Mouse (Mus musculus): ENCODE results near the gene A2ml1. TPM values are rescaled to one million over a fixed set of nuclear protein-coding genes. Genes with fewer than 3 reads are reported as not detected.
"Not testable (repeated sequence)": the region's sequence is repeated elsewhere in the genome, so short reads cannot be mapped to it uniquely, and the experiment has no call there.

A2ml1 gene
- 10 to 100 TPM in 1 of 2 experiments, 1 to 10 TPM in 1; 6.1 to 10.0 TPM for total RNA-seq (2021)
- long read RNA-seq, experiment 1, partial matches to known transcripts = 0 of 3 reads
- long read RNA-seq, experiment 1, other reads (novel, unspliced or antisense) = 0 of 3 reads
- long read RNA-seq, experiment 2, partial matches to known transcripts = 0 of 6 reads
- long read RNA-seq, experiment 2, other reads (novel, unspliced or antisense) = 2 of 6 reads

DNA sequence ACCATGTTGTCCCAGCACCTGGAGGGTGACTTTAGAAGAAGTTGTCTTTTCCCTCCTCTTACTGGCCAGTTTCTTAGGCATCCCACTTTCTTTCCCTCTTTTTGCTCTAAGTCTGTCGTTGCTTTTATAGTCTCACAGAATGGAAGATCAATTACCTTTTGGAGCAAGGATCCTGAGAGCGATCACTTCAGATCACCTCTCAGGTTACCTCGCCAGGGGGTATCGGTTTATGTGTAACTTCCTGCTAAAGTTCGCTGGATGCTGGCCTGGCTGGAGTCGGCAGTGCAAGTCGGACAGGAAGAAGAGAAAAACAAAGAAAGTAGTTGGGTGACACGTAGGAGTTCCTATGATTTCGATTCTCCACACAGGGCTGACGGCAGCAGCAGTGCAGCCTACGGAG lies at the start of gene A2ml1:
TSS of gene A2ml1 (minus strand) at position 101 of the 400 bp plus-strand sequence.
- DNase-seq (ENCODE audit: low spot score in 2 of 2) = no peak

DNA sequence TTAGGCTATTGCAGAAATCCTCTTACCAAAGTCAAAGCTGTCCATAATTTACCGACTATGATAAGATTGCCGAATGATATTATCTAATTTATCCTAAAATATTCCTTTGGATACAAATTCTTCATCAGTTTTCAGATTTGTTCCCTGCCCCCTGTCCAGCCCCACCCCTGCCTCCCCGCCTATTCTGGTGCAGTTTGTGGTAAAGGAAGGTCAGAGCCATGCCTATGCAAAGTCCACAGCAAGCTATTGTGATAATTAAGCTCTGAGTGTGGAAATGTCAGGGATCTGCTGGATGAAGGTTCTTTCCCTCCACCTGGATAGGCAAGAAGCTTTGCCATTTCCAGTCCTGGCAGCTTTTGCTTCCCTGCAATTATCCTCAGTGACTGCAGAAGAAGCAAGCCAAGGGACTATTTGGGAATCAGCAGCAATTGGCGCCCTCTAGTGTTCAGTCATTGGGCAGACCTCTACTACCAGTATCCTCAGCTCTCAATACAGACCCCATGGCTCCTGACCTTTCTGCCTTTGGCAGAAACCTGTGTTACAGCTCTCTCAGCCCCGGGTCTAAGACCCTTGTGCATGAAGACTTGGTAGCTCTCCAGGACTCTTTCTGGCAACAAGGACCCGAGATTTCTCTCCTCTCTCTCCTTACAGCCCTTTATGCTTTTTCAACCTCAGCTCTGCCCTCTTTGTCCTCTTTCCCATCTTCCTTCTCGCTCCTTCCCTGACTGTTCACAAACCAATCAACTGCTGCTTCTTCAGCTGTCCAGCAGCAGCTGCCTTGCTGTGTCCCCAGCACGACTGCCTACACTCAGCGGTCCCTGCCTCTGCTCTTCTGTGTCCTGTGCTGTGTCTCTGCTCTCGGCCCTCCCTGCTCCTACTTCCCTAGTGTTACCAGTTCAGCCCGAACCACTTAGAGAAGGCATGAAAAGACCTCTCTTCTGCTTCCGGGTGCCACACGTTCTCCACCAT lies 48.6 kb upstream of the A2ml1 start:
- DNase-seq (ENCODE audit: low spot score in 2 of 2) = peak; percentile 63 to 68

DNA sequence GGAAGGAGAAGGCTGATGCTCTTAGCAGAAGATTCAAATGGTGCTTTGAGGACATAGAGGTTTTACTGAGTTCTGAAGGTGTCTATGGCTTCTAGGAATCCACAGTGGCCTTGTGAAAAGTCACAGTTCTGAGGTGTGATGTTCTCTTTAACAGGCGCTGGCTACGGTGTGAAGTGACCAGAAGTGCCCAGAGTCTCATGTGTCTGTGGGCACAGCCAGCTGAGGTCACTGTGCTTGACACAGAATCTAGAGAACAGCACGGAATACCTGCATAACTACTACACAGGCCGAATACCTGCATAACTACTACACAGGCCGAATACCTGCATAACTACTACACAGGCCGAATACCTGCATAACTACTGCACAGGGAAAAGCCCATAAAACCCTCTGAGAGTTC lies 43.8 kb upstream of the A2ml1 start:
- DNase-seq (ENCODE audit: low spot score in 2 of 2) = not testable (repeated sequence)

DNA sequence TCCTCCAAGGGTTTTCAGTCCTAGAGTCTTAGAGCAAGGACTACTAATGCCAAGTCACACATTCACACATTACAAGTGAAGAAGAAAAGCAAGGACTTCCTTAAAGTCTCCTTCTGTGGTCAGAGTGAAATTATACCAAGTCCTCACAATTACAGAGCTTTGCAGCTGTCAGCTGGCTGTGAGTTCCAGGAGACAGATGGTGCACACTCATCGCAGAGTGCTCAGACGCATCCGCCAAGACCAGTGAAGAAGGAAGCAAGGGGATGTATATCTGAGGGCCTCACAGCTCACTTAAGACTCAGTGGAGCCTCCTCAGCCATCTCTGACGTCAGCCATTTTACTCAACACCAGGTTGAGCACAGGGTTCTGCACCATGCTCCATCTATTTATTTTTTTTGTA lies 43.0 kb upstream of the A2ml1 start:
- no peak for DNase-seq (ENCODE audit: low spot score in 2 of 2)

DNA sequence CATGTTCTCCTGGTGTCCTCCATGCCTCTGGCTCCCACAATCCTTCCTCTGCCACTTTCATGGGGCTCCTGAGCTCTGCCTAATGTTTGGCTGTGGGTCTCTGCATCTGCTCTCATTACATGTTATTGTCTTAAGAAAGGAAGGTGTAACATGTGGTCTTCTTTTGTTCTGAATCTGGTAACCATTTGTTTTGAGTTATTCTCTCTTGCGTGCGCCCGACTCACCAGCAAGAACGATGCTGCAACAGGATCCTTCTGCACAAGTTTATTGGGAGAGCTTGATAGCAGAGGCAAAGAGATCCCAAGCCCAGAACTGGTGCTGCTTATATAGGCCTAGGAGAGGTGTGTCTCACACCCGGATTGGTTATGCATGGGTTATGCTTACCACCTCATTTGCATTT lies 42.0 kb upstream of the A2ml1 start, which contains the start of gene Klrb1a:
TSS of gene Klrb1a (minus strand) at position 101 of the 400 bp plus-strand sequence.
- not testable (repeated sequence) for DNase-seq (ENCODE audit: low spot score in 2 of 2)

DNA sequence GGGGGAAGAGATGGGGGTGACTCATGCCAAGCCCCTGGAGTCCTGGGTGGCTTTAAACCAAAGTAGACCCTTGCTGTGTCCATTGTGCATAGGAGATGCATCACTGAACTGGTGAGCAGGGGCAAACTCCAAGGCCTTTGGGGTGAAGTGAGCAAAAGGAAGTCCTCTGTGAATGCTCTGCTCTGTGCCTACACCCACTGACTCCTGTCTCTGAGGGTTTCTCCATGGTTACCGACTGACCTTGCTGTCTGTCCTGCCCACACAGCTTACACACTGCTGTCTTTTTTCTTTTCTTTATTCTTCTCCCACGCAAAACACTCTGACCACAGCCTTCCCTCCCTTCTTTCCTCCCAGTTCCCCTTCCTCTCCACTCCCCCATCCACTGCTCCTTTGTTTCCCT lies 41.3 kb upstream of the A2ml1 start:
- DNase-seq (ENCODE audit: low spot score in 2 of 2) = no peak

DNA sequence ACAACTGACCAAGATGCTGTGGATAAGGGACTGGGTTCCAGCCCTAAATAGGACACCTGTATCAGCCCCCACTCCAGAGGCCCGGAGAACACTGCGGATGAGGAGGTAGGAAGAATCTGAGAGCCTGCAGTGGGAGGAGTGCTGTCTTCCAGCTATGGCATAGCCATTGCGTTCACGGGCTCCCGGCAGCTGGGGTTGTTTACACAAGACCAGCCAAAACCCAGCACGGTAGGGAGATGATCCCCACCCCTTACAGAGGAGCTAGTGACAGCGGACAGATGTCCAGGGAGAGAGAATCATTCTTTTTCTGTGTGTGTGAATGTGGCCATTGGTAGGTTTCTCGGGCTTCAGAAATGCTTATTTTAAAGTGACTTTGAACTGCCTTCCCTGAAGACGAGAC lies 24.9 kb upstream of the A2ml1 start:
- DNase-seq (ENCODE audit: low spot score in 2 of 2) = no peak

DNA sequence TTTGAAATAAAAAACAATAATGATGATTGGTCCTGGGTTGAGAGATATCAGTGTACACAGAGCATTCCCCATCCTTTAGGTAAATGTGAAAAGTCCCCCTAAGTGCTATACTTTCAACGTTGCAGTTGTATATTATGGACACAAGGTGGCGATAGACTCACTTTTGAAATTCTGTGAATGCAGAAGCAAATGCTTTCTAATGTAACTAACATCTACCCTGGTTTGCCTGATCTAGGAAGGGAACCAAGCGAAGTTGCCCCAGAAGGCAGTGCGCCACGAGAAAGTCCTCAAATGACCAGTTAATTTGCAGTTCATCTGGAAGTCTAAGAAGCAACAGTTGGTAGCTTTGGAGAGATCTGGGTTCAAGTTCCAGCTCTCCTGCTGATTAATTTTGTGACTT lies 23.1 kb upstream of the A2ml1 start:
- DNase-seq (ENCODE audit: low spot score in 2 of 2) = peak in 1 of 2 experiments; percentile 54

DNA sequence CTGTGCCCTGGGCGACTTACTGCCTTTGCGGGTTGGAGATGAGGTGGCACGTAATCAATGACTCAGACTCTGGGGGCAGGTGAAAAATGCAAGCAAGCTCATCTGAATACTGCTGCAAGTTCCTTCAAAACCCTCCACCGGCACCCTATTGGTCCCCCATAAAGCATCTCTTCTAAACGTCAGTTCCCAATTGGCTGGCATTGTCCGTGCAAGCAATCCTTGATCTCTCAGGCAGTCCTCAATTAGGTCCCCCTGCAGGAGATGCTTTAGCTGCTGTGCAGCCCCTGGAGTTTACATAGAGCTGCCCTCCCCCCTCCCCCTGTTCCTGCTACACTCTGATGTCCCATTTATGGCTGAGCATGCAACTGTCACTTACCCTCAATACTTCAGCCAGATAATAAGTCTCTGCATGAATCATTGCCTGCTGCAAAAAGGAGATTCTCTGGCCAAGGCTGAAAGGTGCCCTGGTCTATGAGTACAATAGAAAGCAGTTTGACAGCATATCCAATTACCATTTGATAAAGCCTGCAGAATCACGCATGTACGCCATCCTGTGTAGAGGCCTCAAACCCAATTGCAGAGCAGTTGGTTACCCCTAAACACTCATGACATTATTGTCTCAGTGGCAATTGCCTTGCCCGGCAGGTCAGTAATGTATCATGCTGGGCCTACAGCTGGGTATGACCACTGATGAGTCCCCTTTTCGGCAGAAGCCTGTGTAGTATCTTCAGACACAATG lies 21.2 kb upstream of the A2ml1 start:
- DNase-seq (ENCODE audit: low spot score in 2 of 2) = no peak

DNA sequence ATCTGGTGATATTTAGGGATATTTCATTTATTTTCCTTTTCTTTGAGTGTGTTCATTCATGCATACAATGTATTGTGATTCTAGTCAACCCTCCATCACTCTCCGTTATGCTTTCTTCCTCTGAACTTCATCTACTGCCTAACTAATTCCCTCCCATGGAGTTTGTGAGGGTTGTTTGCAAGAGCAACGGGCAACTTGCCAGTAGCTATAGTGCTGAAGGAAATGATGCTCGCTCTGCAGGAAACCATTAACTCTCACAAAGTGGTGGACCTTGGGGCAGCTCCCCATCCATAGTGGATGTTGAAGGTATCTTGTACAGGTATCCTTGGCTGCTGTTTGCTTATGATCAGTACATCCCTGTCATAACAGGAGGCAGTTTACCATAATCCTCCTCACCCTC lies 20.6 kb upstream of the A2ml1 start:
- no peak for DNase-seq (ENCODE audit: low spot score in 2 of 2)

DNA sequence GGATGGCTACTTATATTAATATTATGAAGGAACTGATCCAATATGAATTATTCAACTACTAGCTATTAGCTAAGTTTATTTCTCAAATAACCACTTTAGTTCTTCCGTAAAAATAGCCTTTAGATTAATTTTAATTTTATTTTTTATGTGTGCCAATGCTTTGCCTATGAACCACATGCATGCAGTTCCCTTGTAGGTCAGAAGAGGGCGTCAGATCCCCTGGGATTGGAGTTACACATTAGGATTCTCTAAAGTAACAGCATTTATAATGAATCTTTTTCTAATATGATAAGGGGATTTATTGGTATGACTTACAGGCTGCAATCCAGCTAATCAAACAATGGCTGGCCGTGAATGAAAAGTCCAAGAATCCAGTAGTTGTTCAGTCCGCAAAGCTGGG lies 18.1 kb upstream of the A2ml1 start:
- no peak for DNase-seq (ENCODE audit: low spot score in 2 of 2)

DNA sequence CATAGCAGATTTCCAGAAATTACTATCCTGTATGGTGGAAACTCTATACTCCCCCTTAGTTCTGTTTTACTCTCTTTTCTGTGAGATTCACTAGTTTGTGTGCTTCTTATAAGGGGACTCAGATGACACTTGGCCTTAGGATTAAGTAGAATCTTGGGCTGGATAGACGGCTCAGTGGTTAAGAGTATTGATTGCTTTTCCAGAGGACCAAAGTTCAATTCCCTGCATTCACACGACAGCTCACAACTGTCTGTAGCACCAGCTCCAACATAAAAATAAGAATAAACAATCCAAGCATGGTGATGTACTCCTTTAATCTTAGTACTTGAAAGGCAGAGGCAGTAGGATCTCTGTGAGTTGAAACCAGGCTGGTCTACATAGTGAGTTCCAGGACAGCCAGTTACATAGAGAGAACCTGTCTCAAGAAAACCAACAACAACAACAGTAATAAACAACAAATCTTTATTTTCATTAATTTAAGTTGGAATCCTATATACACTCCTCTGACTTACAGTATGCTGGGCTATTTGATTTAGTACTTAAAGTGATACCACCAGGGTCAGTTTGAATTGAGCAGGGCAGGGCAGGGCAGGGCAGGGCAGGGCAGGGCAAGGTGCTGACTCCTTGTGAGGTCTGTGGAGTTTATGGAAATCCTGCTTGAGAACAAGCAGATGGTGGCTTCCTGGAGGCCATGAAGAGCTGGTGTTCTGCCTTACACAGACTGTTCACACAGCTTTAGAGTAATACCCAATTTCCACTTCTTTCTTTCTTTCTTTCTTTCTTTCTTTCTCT lies 17.0 kb upstream of the A2ml1 start:
- DNase-seq (ENCODE audit: low spot score in 2 of 2) = no peak

DNA sequence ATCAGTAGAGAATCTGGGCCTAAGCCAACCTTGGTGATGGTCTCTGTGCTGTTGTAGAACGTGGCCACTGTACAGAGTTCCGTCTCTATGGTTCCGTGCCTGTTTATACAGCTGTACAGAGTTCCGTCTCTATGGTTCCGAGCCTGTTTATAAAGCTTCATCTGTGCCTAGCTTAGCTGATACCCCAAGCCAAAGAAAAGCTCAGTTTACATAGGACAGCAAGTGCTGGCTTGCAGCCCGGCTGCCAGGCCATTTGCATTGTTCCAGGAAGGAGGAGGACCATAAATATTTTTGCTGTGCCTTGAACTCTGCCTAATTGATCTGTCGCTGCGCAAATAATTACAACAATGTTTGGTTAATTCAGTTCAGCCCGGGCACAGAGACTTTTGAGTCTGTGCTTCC lies 15.7 kb upstream of the A2ml1 start:
- DNase-seq (ENCODE audit: low spot score in 2 of 2) = peak; percentile 61 to 69

DNA sequence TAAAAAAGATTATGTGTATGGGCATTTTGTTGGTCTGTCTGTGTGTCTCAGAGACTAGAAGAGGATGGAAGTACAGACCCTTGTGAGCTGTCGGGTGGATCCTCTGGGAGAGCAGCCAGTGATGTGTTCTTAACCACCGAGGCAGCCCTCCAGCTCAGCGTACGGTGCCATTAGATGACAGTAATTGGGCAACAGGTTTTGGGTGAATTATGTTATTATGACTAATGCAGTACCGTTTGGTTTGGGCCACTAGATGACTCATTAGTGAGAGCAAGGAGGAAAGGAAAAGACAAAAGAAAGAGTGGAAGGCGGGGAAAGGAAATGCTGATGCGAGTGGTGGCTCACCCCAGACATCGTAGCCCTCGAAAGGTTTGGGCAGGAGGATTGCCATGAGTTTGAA lies 13.2 kb upstream of the A2ml1 start:
- no peak for DNase-seq (ENCODE audit: low spot score in 2 of 2)

DNA sequence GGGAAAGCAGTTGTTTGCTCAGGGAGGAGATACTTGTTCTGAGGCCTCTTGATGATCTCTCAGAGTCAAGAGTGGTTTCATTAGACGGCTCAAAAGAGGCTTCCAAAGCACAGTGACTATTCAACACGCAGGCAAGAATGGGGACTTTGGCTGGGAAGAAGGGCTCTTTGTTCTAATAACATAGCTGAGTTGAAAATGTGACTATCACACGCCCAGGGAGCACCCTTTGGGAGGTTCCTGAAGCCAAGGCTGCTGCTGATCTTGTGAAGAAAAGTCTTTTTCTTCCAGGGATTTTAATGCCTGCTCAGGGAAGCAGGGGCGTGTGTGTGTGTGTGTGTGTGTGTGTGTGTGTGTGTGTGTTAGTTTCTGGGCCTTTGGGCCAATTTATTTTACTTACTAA lies 8.0 kb upstream of the A2ml1 start:
- DNase-seq (ENCODE audit: low spot score in 2 of 2) = no peak

DNA sequence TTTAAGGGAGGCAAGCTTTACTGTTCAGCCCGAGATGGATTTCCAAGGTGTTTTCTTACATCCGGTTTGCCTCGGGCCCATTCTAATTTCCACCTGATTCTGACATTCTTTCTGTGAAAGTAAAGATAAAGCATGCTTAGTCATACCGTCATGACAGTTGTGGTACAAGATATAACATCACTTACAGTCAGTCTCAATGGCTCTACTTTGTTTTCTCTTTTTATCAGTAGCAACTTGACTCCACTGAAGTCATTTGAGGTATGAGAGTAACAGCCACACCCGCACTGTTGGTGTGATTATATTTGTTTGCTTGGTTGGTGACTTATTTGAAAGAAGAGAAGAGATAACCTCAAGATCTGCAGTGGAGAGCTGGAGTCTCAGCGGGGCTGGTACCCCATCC lies 6.2 kb upstream of the A2ml1 start:
- no peak for DNase-seq (ENCODE audit: low spot score in 2 of 2)

DNA sequence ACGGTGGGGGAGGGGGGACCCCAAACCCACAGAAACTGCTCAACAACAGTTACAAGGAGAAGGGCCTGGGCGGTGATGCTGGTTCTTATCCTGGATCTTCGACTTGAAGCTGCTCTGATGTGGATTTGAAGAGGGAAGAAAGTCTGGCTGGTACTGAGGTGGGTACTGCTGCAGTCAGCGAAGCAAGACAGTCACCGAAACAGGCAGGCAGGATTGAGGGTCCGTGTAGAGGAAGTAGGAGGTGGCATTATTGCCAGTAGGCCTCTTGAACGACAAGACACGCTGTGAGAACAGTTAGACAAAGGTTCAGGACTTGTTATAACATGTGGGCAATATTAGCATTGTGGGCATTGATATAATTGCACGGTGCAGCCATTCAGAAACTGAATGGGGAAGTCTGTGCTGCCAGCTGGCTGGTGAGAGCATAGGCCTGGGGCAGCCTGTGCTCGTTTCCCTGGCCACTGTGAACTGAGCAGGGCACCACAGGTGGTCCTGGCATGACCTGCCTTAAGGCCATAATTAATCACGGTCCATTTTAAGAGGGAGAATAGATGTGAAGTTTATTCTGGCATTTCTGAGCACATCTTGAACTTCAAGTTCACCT lies 4.3 kb upstream of the A2ml1 start:
- no peak for DNase-seq (ENCODE audit: low spot score in 2 of 2)

DNA sequence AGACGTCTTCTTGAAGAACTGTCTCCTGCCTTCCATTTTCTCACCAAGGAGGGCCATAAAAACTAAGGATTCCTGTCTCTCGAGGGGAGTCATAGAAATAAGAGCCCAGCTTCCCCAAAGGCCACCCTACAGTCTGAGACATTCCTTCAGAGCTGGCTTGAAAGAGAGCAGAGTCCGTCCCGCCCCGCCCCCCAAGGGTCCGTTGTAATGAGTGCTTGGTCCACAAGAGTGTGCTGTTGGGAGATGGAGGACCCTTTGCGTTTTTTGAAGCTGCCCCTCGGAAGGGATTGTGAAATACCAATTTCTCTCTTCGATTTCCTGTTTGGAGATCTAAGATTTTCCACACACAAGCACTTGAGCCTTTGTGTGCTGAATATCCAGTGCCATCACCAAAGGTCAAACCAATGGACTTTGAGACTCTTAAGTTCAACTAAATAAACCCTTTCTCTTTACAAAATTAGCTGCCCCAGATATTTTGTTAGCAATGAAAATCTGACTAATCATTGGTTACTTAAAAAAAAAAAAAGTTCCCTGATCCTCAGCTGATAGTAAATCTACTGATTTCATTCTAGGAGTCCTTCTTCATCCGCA lies 2.8 kb upstream of the A2ml1 start:
- no peak for DNase-seq (ENCODE audit: low spot score in 2 of 2)

DNA sequence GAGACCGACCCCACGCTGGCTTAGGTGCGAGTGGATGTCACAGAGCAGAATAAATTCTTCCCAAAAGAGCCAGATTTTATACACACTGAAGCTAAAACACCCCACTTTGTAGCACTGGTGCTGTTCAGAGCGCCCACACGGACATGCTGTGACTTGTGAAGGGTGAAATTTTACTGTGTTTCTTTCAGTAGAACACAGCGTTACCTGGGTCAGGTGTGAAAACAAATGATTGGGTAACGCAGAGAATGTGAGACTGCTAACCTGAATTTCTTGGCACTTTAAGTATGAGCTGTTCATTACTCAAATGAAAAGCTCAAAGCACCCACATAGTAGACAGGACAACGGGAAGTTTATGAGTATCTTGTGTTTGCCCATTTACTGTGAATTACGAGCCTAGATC lies 4.1 kb downstream of the A2ml1 start:
- DNase-seq (ENCODE audit: low spot score in 2 of 2) = no peak

DNA sequence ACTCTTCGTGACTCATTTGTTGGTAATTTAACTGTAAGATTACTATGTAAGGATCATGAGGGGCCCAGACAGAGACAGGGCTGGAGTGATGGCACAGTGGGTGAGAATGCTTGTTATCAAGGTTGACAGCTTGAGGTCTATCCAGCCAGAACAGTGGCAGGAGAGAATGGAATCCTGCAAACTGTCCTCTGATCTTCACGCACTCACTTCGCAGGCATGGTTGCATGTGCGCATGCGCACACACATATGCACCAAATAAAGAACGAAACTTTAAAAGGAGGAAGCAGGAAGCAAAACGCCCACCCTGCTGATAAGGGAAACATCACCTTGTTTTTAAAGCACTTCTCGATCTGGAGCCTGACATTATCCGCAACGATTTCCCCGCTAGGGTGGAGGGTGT lies 14.8 kb downstream of the A2ml1 start:
- DNase-seq (ENCODE audit: low spot score in 2 of 2) = no peak

Data from layer of hippocampus, postnatal 14 days (tissue).